Mouse (Mus musculus) intestine, embryonic 16.5 days (tissue): ENCODE data around the gene 4930455H04Rik. TPM values are rescaled to one million over a fixed set of nuclear protein-coding genes. Genes with fewer than 3 reads are reported as not detected.

Experiments
- ATAC-seq: fragments of 200-750 bp; cut with Nextera tagmentation; 2 replicates; pipeline ENCODE4 v1.8.0; 2017; ENCODE audit warnings: moderate TSS enrichment, moderate library complexity
- H3K27ac ChIP-seq: fragments of 300-500 bp; sonication (generic); 2 replicates; pipeline ENCODE4 v1.5.1; 2014; ENCODE audit warnings: mild to moderate bottlenecking, low read length
- H3K27me3 ChIP-seq: fragments of 300-500 bp; sonication (generic); replicated peaks from 2 replicates; pipeline ENCODE4 v1.6.1; 2014; ENCODE audit warnings: low read length, control low read depth, mixed read lengths; ENCODE audit not compliant: control insufficient read depth, insufficient read depth
- H3K36me3 ChIP-seq: fragments of 300-500 bp; sonication (generic); 2 replicates; pipeline ENCODE4 v1.6.1; 2014; ENCODE audit warnings: low read length, control low read depth; ENCODE audit not compliant: control insufficient read depth, insufficient read depth
- H3K4me1 ChIP-seq: fragments of 300-500 bp; sonication (generic); 2 replicates; pipeline ENCODE4 v1.6.1; 2014; ENCODE audit warnings: low read length, control low read depth, mixed read lengths; ENCODE audit not compliant: control insufficient read depth, insufficient read depth
- H3K4me2 ChIP-seq: fragments of 300-500 bp; sonication (generic); 2 replicates; pipeline ENCODE4 v1.6.1; 2014; ENCODE audit warnings: low read depth, low read length, control low read depth
- H3K4me3 ChIP-seq: fragments of 300-500 bp; sonication (generic); 2 replicates; pipeline ENCODE4 v1.5.1; 2014; ENCODE audit warnings: mild to moderate bottlenecking, low read length
- H3K9ac ChIP-seq: fragments of 300-500 bp; sonication (generic); 2 replicates; pipeline ENCODE4 v1.6.1; 2014; ENCODE audit warnings: low read depth, low read length
- H3K9me3 ChIP-seq: fragments of 300-500 bp; sonication (generic); 2 replicates; pipeline ENCODE4 v1.6.1; 2016; ENCODE audit warnings: low read length, control low read depth; ENCODE audit not compliant: control insufficient read depth
- WGBS: fragments of 180-500 bp; shearing (Covaris S2); extraction: QIAGEN DNeasy Blood & Tissue Kit; methylation state at CpG from one replicate; pipeline ENCODE4 v1.1.7; 2014; 5-methylcytosine and 5-hydroxymethylcytosine counted together
- polyA plus RNA-seq: library from polyadenylated mRNA; unstranded; fragments of >200 nt; fragmentation: Nextera tagmentation; extraction: Ambion mirVana; gene quantifications from 2 replicates; pipeline ENCODE4 v1.2.1, GENCODE M21; 2015

4930455H04Rik gene
- polyA plus RNA-seq, 1 experiment from 2014 or later = not detected

DNA sequence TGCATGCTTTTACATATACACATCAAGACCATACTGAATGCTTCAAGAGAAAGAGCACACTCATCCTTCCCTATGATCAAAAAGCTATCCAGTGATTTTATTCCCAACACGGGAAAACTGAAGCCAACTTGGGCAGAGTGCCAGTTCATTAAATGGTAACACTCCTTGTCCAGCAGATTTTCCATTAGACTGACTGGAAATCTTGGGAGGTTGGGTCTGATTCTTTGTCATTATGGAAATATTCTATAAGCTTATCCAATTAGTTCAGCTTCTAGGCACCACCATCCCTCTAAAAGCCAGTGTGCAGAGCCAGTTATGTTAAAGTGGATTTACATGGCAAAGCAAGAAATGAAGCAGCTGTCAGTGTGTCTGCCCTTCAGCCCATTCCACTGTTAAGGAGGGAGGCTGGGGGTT is 17.0 kb downstream of the 4930455H04Rik start:
- Histone ChIP-seq H3K9me3 (no peaks in the 10 kb centered on the region), H3K4me1 (no peaks in the 10 kb centered on the region), H3K4me3 (no peak overlapping the region), H3K27me3 (no peaks in the 10 kb centered on the region), H3K9ac (no peak overlapping the region), H3K36me3 (no peaks in the 10 kb centered on the region), H3K4me2 (no peak overlapping the region), H3K27ac (no peak overlapping the region)
- WGBS = 35% methylated on average over 1 of the region's 1 CpGs
- no peak for ATAC-seq

DNA sequence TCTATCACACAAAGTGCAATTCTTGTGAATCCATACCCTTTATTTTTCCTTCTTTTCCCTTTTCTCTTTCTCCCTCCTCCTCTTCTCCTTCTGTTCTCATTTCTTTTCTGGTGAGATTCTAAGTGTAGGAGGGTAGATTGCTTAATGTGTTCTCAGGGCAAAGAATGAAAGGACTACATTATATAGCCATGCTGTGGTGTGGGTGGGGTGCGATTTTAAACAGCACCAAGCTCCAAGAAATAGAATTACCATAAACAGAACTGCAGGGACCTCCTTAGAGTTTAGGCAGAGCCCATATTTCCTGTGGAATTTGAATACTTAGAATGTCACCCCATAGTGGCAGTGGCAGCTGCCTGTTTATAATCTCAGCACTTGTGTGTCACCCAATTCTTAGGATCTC is 17.7 kb downstream of the 4930455H04Rik start:
- WGBS = 53% methylated on average over 1 of the region's 1 CpGs
- Histone ChIP-seq H3K4me3 (no peak overlapping the region), H3K9me3 (no peaks in the 10 kb centered on the region), H3K4me2 (no peak overlapping the region), H3K36me3 (no peaks in the 10 kb centered on the region), H3K4me1 (no peaks in the 10 kb centered on the region), H3K27me3 (no peaks in the 10 kb centered on the region), H3K9ac (no peak overlapping the region), H3K27ac (no peak overlapping the region)
- ATAC-seq = no peak

- Histone ChIP-seq H3K36me3 (no peaks in the 10 kb centered on the region), H3K4me2 (no peak overlapping the region), H3K27me3 (no peaks in the 10 kb centered on the region), H3K9ac (no peak overlapping the region), H3K27ac (no peak overlapping the region), H3K4me1 (no peaks in the 10 kb centered on the region), H3K9me3 (no peaks in the 10 kb centered on the region), H3K4me3 (no peak overlapping the region)
- whole genome bisulfite sequencing = 61% methylated on average over 2 of the region's 2 CpGs
- ATAC-seq = no peak
Measured at GRCm38 (mm10) chr3:116986451-116986850, 18.4 kb downstream of the 4930455H04Rik start.

DNA sequence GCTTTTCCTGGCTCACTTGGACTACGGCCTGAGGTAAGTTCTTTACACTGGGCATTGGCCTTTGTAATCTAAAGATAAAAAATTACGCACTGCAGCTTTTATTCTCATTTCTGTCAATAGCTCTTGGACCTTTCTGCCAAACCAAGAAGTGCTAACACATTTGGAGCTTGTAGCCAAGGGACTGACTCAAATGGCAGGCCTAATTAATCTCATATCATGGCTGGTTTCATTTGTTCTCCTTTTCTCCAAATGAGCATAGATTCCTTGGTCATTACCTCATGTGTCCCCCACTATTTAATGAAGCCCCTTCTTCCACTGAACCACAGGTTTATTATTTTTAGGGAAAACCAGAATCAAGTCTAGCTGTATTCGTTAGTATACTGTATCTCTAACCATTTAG is 20.2 kb downstream of the 4930455H04Rik start:
- no peaks in the 10 kb centered on the region for H3K4me1 ChIP-seq
- H3K27ac ChIP-seq = no peak overlapping the region
- H3K4me2 ChIP-seq = no peak overlapping the region
- no peaks in the 10 kb centered on the region for H3K36me3 ChIP-seq
- H3K9ac ChIP-seq = no peak overlapping the region
- ATAC-seq = no peak
- H3K27me3 ChIP-seq = no peaks in the 10 kb centered on the region
- H3K9me3 ChIP-seq = no peaks in the 10 kb centered on the region
- WGBS = 86% methylated on average over 3 of the region's 3 CpGs
- no peak overlapping the region for H3K4me3 ChIP-seq

DNA sequence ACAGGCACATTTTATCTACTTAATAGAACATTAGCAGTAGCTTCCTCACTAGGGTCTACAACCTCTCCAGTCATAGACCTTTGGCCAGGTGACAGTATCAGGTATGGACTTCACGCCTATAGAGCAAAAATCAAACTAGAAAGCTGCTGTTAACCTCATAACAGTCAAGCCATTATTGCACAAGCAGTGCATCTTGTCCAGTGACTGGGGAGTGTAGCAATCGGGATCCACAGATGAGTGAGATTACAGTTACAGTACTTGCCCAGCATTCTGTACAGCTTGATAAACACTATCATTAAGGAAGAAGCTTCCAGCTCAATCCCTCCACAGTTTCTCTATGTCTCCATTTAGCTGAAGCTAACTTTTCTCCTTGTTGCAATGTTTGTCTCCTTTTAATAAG is 23.1 kb downstream of the 4930455H04Rik start:
- no peak for ATAC-seq
- H3K4me2 ChIP-seq = no peak overlapping the region
- no peaks in the 10 kb centered on the region for H3K27me3 ChIP-seq
- H3K9me3 ChIP-seq = no peaks in the 10 kb centered on the region
- no peak overlapping the region for H3K27ac ChIP-seq
- 77% methylated on average over 2 of the region's 2 CpGs for whole genome bisulfite sequencing
- no peak overlapping the region for H3K4me3 ChIP-seq
- H3K4me1 ChIP-seq = no peaks in the 10 kb centered on the region
- H3K9ac ChIP-seq = no peak overlapping the region
- no peaks in the 10 kb centered on the region for H3K36me3 ChIP-seq

DNA sequence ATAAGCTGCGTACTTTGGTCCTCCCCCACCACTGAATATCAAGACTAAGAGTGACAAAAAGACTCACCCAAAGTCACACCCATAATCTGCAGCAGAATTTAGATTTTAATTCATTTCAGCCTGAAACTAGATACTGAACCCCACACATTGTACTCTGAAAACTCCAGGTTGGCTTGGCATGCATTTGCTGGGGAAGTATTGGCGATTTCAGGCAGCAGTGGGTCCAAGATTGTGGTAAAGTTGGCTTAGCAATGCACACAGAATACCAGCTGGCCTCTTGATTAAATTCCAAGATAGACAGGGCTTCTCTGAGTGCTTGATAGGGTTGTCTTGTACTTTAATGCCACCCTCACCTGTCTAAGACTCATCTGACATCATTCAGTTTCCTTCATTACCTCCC is 24.9 kb downstream of the 4930455H04Rik start:
- Histone ChIP-seq H3K4me2 (no peak overlapping the region), H3K4me1 (no peaks in the 10 kb centered on the region), H3K9ac (no peak overlapping the region), H3K27me3 (no peaks in the 10 kb centered on the region), H3K9me3 (no peaks in the 10 kb centered on the region), H3K27ac (no peak overlapping the region), H3K36me3 (no peaks in the 10 kb centered on the region), H3K4me3 (no peak overlapping the region)
- 70% methylated on average over 2 of the region's 2 CpGs for WGBS
- no peak for ATAC-seq

DNA sequence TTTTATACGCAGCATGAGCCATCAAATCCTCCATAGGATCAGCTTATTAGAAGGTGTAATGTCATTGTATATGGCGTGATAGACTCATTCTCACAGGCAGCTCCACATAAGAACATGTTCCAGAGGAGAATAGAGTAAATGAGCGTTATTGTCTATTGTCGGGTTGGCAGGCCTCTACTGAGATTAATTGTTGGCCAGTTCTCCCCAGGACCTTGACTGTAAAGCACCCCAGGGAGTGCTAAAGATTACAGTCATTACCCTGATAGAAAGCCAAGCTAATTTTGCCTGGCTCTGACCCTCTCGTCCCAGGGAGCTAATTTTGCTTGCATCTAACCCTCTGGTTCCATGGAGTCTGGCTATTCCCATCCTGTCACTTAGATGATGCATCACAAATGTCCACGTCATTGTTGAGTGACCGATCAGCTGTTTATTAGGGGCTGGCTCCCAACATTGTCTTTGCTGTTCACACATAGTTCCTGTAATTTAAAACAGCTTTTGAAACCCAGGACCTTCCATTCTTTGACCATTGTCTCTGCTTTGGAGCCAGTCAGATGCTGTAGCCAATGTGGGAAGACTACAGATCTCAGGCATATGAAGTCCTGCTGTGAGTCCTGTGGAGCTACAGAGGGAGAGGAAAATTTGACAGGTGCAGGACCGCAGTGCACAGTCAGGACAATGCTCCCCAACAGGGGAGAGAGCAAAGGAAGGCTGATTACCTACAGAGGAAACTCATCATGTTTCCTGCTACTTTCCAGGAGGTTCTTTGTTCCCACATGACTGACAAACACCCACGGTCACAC is 33.8 kb downstream of the 4930455H04Rik start:
- Histone ChIP-seq H3K36me3 (no peaks in the 10 kb centered on the region), H3K4me3 (no peak overlapping the region), H3K9me3 (no peaks in the 10 kb centered on the region), H3K27ac (no peak overlapping the region), H3K4me2 (no peak overlapping the region), H3K9ac (no peak overlapping the region), H3K27me3 (no peaks in the 10 kb centered on the region), H3K4me1 (no peaks in the 10 kb centered on the region)
- WGBS = 60% methylated on average over 9 of the region's 9 CpGs
- ATAC-seq = no peak

DNA sequence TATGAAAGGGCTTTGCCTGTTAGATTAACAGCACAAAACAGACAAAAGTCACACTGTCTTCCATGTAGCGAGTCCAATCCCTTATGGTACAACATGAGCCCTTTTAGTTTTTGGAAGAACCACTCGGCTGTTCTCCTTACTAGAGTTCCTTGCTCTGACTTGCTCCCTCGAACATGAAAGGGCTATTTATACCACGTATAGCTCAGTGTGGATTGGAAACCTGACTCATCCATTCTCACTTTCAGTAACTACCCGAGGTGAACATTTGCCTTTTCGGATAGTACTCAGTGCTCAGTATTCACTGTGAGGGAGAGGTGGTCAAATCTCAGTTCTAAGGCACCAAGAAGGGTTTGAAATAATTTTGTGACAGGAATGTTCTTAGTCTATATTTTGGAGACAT is 35.3 kb downstream of the 4930455H04Rik start:
- WGBS = 75% methylated on average over 6 of the region's 6 CpGs
- Histone ChIP-seq H3K36me3 (no peaks in the 10 kb centered on the region), H3K9me3 (no peaks in the 10 kb centered on the region), H3K27me3 (no peaks in the 10 kb centered on the region), H3K4me2 (no peak overlapping the region), H3K4me3 (no peak overlapping the region), H3K27ac (no peak overlapping the region), H3K4me1 (no peaks in the 10 kb centered on the region), H3K9ac (no peak overlapping the region)
- no peak for ATAC-seq

- WGBS = 86% methylated on average over 3 of the region's 3 CpGs
- Histone ChIP-seq H3K27ac (no peak overlapping the region), H3K4me1 (no peaks in the 10 kb centered on the region), H3K36me3 (no peaks in the 10 kb centered on the region), H3K9ac (no peak overlapping the region), H3K4me3 (no peak overlapping the region), H3K9me3 (no peaks in the 10 kb centered on the region), H3K4me2 (no peak overlapping the region), H3K27me3 (no peaks in the 10 kb centered on the region)
- no peak for ATAC-seq
Measured at GRCm38 (mm10) chr3:117006636-117007035, 38.6 kb downstream of the 4930455H04Rik start.

DNA sequence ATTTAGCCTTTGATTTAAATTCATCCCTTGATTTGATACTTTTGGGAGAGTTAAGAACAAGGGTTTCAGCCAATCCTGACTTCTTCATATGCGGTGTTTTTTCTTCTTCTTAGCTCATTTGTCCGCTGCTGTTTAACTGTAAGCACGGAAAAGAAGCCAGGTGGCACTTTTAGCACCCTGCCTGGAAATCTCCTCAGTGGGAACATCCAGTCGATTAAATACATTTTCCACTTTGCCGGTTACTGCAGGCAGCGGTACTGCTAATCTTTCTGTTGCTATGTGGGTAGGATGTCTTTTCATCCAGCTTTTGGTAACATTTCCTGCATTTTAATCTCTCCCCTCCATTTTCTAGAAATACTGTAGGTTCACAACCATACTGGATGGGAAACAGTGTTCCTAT is 39.3 kb downstream of the 4930455H04Rik start:
- Histone ChIP-seq H3K27me3 (no peaks in the 10 kb centered on the region), H3K9ac (no peak overlapping the region), H3K4me3 (no peak overlapping the region), H3K9me3 (no peaks in the 10 kb centered on the region), H3K4me1 (no peaks in the 10 kb centered on the region), H3K4me2 (no peak overlapping the region), H3K36me3 (no peaks in the 10 kb centered on the region), H3K27ac (no peak overlapping the region)
- WGBS = 77% methylated on average over 6 of the region's 6 CpGs
- ATAC-seq = no peak
